ENCODE assay signal across 24 mouse cellular contexts in the genomic region with DNA sequence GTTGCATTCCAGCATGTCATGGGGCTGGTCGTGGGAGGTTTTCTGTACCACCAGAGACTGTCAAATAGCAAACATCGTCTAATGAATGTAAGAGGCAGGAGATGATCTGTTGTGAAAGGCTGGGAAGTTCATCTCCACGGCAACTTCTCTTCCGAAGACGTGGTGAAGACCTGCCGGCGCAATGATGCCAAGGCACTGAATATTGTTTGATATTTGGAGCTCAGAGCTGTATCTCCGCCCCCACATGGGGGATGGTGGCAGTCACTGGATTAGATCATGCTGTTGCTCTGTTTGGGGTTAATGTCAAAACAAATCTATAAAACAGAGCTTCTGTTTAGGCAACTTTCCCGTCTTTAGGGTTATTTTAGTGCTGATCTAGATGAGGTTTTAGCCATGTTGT. TPM values are rescaled to one million over a fixed set of nuclear protein-coding genes. Genes with fewer than 3 reads are reported as not detected.
DNase-seq lines count a peak whose midpoint lies in the region; ATAC-seq and TF ChIP-seq lines count a peak whose summit lies in the region.
"Had no signal": no experiment of that assay in that cellular context is flagged by ENCODE, and none has a peak within 500 bp of the region (broad histone marks: within the 10 kb centered on the region; RNA-seq: fewer than 3 reads in every experiment).

No protein-coding gene starts in this region.

- intact Hi-C loops in left cerebral cortex, postnatal 4 days (cut with DNase I), result no loop called here
- intact Hi-C loops in heart, postnatal 14 days (cut with DNase I), result no loop called here

- no peak overlapping the region for H3K9ac ChIP-seq in forebrain, embryonic 14.5 days (ENCODE audit: low read length)
- no peak overlapping the region for H3K9ac ChIP-seq in forebrain, embryonic 12.5 days
- H3K9ac ChIP-seq in midbrain, postnatal 0 days (replicated peaks; ENCODE audit: low read length, poor library complexity, severe bottlenecking), result no peak overlapping the region
- H3K9ac ChIP-seq: embryonic facial prominence, embryonic 13.5 days; limb, embryonic 15.5 days; lung, embryonic 15.5 days; neural tube, embryonic 15.5 days had no signal

- no peaks in the 10 kb centered on the region for H3K9me3 ChIP-seq in forebrain, embryonic 14.5 days (replicated peaks; ENCODE audit: control insufficient read depth, low read length)
- H3K9me3 ChIP-seq in forebrain, embryonic 12.5 days, result no peaks in the 10 kb centered on the region
- no peaks in the 10 kb centered on the region for H3K9me3 ChIP-seq in midbrain, postnatal 0 days (ENCODE audit: low read length)
- H3K9me3 ChIP-seq: embryonic facial prominence, embryonic 13.5 days; limb, embryonic 15.5 days; lung, embryonic 15.5 days; midbrain, embryonic 10.5 days; neural tube, embryonic 15.5 days had no signal

- H3K36me3 ChIP-seq in forebrain, embryonic 14.5 days (ENCODE audit: control insufficient read depth, insufficient read depth, low read length), result no peaks in the 10 kb centered on the region
- H3K36me3 ChIP-seq in forebrain, embryonic 12.5 days (replicated peaks), result no peaks in the 10 kb centered on the region
- no peaks in the 10 kb centered on the region for H3K36me3 ChIP-seq in midbrain, postnatal 0 days (ENCODE audit: insufficient read depth, low read length)
- H3K36me3 ChIP-seq: embryonic facial prominence, embryonic 13.5 days; limb, embryonic 15.5 days; lung, embryonic 15.5 days; midbrain, embryonic 10.5 days; neural tube, embryonic 15.5 days had no signal

- ATAC-seq in forebrain, embryonic 14.5 days, result no peak
- no peak for ATAC-seq in forebrain, embryonic 12.5 days (ENCODE audit: low FRiP score)
- no peak for ATAC-seq in midbrain, postnatal 0 days (ENCODE audit: low FRiP score)
- ATAC-seq: activated CD4-positive, CD25-positive, alpha-beta regulatory T cell, adult 4 months; hindbrain, embryonic 16.5 days had no signal

- peak; percentile 3 for DNase-seq in forebrain, embryonic 14.5 days (ENCODE audit: low spot score)
- peak; percentile 3 to 14 for DNase-seq in left cerebral cortex, adult 9 months (ENCODE audit: low spot score in 2 of 2)
- no peak for DNase-seq in left cerebral cortex, postnatal 4 days
- DNase-seq in Muller cell, postnatal 12 days (ENCODE audit: inconsistent ontology term), result peak; percentile 22
- DNase-seq in layer of hippocampus, adult 8-10 months (ENCODE audit: low spot score in 2 of 2), result peak; percentile 16 to 17
- no peak for DNase-seq in midbrain, postnatal 0 days (ENCODE audit: low spot score)
- DNase-seq in heart, postnatal 14 days, result no peak
- DNase-seq: cerebellum, adult 18-20 months; gastrocnemius, adult 2 months; kidney, adult 9 months; retina, postnatal 1 day had no signal

- no peak overlapping the region for H3K27ac ChIP-seq in forebrain, embryonic 14.5 days (ENCODE audit: low read depth, low read length)
- no peak overlapping the region for H3K27ac ChIP-seq in forebrain, embryonic 12.5 days
- no peak overlapping the region for H3K27ac ChIP-seq in midbrain, postnatal 0 days (ENCODE audit: low read depth, low read length)
- H3K27ac ChIP-seq: embryonic facial prominence, embryonic 13.5 days; gastrocnemius, adult 2 months; limb, embryonic 15.5 days; lung, embryonic 15.5 days; midbrain, embryonic 10.5 days; neural tube, embryonic 15.5 days had no signal

- WGBS in forebrain, embryonic 14.5 days, result 45% methylated on average over 9 of the region's 9 CpGs
- WGBS in forebrain, embryonic 12.5 days, result 48% methylated on average over 9 of the region's 9 CpGs
- 43% methylated on average over 9 of the region's 9 CpGs for whole genome bisulfite sequencing in midbrain, postnatal 0 days

- H3K4me3 ChIP-seq in forebrain, embryonic 14.5 days (ENCODE audit: low read depth, low read length), result no peak overlapping the region
- no peak overlapping the region for H3K4me3 ChIP-seq in forebrain, embryonic 12.5 days (replicated peaks)
- no peak overlapping the region for H3K4me3 ChIP-seq in midbrain, postnatal 0 days (ENCODE audit: low read depth, low read length)
- H3K4me3 ChIP-seq: embryonic facial prominence, embryonic 13.5 days; gastrocnemius, adult 2 months; limb, embryonic 15.5 days; lung, embryonic 15.5 days; midbrain, embryonic 10.5 days; neural tube, embryonic 15.5 days had no signal

- no peaks in the 10 kb centered on the region for H3K4me1 ChIP-seq in forebrain, embryonic 14.5 days (ENCODE audit: control insufficient read depth, insufficient read depth, low read length)
- H3K4me1 ChIP-seq in forebrain, embryonic 12.5 days, result peaks cover 5% of the 10 kb centered on the region; the same call in 1 of the 2 replicates
- H3K4me1 ChIP-seq in midbrain, postnatal 0 days (ENCODE audit: insufficient read depth, low read length), result no peaks in the 10 kb centered on the region
- H3K4me1 ChIP-seq: limb, embryonic 15.5 days; lung, embryonic 15.5 days; neural tube, embryonic 15.5 days had no signal

- no peaks in the 10 kb centered on the region for H3K27me3 ChIP-seq in forebrain, embryonic 14.5 days (replicated peaks; ENCODE audit: control insufficient read depth, insufficient read depth, low read length)
- no peaks in the 10 kb centered on the region for H3K27me3 ChIP-seq in forebrain, embryonic 12.5 days
- H3K27me3 ChIP-seq in midbrain, postnatal 0 days (ENCODE audit: insufficient read depth, low read length), result no peaks in the 10 kb centered on the region
- H3K27me3 ChIP-seq: embryonic facial prominence, embryonic 13.5 days; limb, embryonic 15.5 days; lung, embryonic 15.5 days; neural tube, embryonic 15.5 days had no signal

- no peak overlapping the region for H3K4me2 ChIP-seq in forebrain, embryonic 14.5 days (ENCODE audit: low read length)
- no peak overlapping the region for H3K4me2 ChIP-seq in forebrain, embryonic 12.5 days
- H3K4me2 ChIP-seq in midbrain, postnatal 0 days (ENCODE audit: low read depth, low read length, poor library complexity, severe bottlenecking), result no peak overlapping the region
- H3K4me2 ChIP-seq: embryonic facial prominence, embryonic 13.5 days; limb, embryonic 15.5 days; lung, embryonic 15.5 days; neural tube, embryonic 15.5 days had no signal

- no peak for TF ChIP-seq CTCF in midbrain, postnatal 0 days (IDR thresholded peaks at IDR 0.05)

RNA-seq across cellular contexts. Expression of a gene that starts 9.2 kb away (rescaled TPM):
- not detected in 2 replicates for polyA plus RNA-seq in forebrain, embryonic 14.5 days (2014; fragmentation: Nextera tagmentation; extraction: Ambion mirVana)
- polyA plus RNA-seq in forebrain, embryonic 12.5 days (2016; fragmentation: Nextera tagmentation; extraction: Ambion mirVana), result not detected in 2 replicates
- not detected for total RNA-seq in left cerebral cortex, postnatal 4 days (2021)
- total RNA-seq in layer of hippocampus, adult 8-10 months (2022), result under 1 TPM in 1 of 4 experiments, not detected in 3; 0.34 TPM
- total RNA-seq in midbrain, postnatal 0 days (2014; rRNA removed), result not detected in 2 replicates
- polyA plus RNA-seq in midbrain, postnatal 0 days (2015; fragmentation: Nextera tagmentation; extraction: Ambion mirVana), result not detected in 2 replicates
- total RNA-seq in heart, postnatal 14 days (2021), result under 1 TPM in 1 of 2 experiments, not detected in 1; 0.38 TPM
- total RNA-seq: common myeloid progenitor, adult 5-6 weeks; gastrocnemius, adult 2 months; left cerebral cortex, adult 18-20 months had no signal
- polyA plus RNA-seq: activated CD4-positive, CD25-positive, alpha-beta regulatory T cell, adult 4 months; embryonic facial prominence, embryonic 13.5 days; heart, postnatal 0 days; hindbrain, embryonic 16.5 days; limb, embryonic 15.5 days; lung, embryonic 15.5 days; midbrain, embryonic 10.5 days; neural tube, embryonic 15.5 days had no signal

RNA-seq across cellular contexts. Expression of a gene that starts 24.0 kb away (rescaled TPM):
- not detected in 2 replicates for polyA plus RNA-seq in forebrain, embryonic 14.5 days (2014; fragmentation: Nextera tagmentation; extraction: Ambion mirVana)
- polyA plus RNA-seq in forebrain, embryonic 12.5 days (2016; fragmentation: Nextera tagmentation; extraction: Ambion mirVana), result not detected in 2 replicates
- total RNA-seq in left cerebral cortex, postnatal 4 days (2021), result not detected
- not detected for total RNA-seq in layer of hippocampus, adult 8-10 months (2022)
- total RNA-seq in midbrain, postnatal 0 days (2014; rRNA removed), result not detected in 2 replicates
- not detected in 2 replicates for polyA plus RNA-seq in midbrain, postnatal 0 days (2015; fragmentation: Nextera tagmentation; extraction: Ambion mirVana)
- total RNA-seq in heart, postnatal 14 days (2021), result not detected
- total RNA-seq: common myeloid progenitor, adult 5-6 weeks; gastrocnemius, adult 2 months; heart, adult 8-10 months; left cerebral cortex, adult 18-20 months had no signal
- polyA plus RNA-seq: activated CD4-positive, CD25-positive, alpha-beta regulatory T cell, adult 4 months; embryonic facial prominence, embryonic 13.5 days; heart, postnatal 0 days; hindbrain, embryonic 16.5 days; limb, embryonic 15.5 days; lung, embryonic 15.5 days; midbrain, embryonic 10.5 days; neural tube, embryonic 15.5 days; urinary bladder, adult 2 months had no signal

RNA-seq across cellular contexts. Expression of a gene that starts 28.1 kb away (rescaled TPM):
- polyA plus RNA-seq in forebrain, embryonic 14.5 days (2014; fragmentation: Nextera tagmentation; extraction: Ambion mirVana), result 3.4 and 4.9 TPM in 2 replicates
- polyA plus RNA-seq in forebrain, embryonic 12.5 days (2016; fragmentation: Nextera tagmentation; extraction: Ambion mirVana), result 2.2 and 2.4 TPM in 2 replicates
- total RNA-seq in left cerebral cortex, postnatal 4 days (2021), result 10 to 100 TPM in 1 of 2 experiments, 1 to 10 TPM in 1; 9.9 to 10.2 TPM
- total RNA-seq in layer of hippocampus, adult 8-10 months (2022), result 10 to 100 TPM; 11.6 to 32.5 (median 21.0) TPM
- 10.2 and 13.9 TPM in 2 replicates for total RNA-seq in midbrain, postnatal 0 days (2014; rRNA removed)
- 6.5 TPM in 2 replicates for polyA plus RNA-seq in midbrain, postnatal 0 days (2015; fragmentation: Nextera tagmentation; extraction: Ambion mirVana)
- total RNA-seq in heart, postnatal 14 days (2021), result 10 to 100 TPM in 1 of 2 experiments, 1 to 10 TPM in 1; 8.8 to 11.4 TPM
- polyA plus RNA-seq: activated CD4-positive, CD25-positive, alpha-beta regulatory T cell, adult 4 months had no signal

Comparison
In these comparisons a context has a peak if more than half of its experiments do, and no peak if none do; other contexts are left out.
1. DNase-seq: peak in forebrain, embryonic 14.5 days (single experiment), left cerebral cortex, adult 9 months (2 of 2), Muller cell, postnatal 12 days (single experiment) and layer of hippocampus, adult 8-10 months (2 of 2); none in left cerebral cortex, postnatal 4 days (single experiment), midbrain, postnatal 0 days (single experiment) and heart, postnatal 14 days (0 of 2).